Mouse (Mus musculus): ENCODE results near the gene Ascc1. TPM values are rescaled to one million over a fixed set of nuclear protein-coding genes. Genes with fewer than 3 reads are reported as not detected.

Gene Ascc1
- polyA plus RNA-seq, 1 experiment from 2014 or later, result 47.4 TPM

DNA sequence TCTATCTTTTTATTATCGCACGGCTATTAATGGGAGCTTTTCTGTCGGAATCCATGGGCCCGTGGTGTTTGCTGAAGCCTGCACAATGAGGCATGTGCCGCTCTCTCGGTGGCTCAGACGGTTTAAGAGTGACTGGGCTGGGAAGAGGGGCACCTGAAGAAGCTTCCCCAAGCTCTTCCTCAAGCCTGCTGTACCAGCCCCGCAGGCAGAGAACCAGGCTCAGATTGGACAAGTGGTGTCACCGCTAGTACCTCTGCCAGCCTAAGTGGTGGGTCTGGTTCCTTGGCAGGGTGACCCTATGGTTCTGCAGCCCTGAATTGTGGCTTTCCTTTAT lies 37.3 kb upstream of the Ascc1 start:
- H3K9me3 ChIP-seq (ENCODE audit: control insufficient read depth, low read length), result no peaks in the 10 kb centered on the region
- H3K27me3 ChIP-seq (ENCODE audit: control insufficient read depth, insufficient read depth, low read length), result no peaks in the 10 kb centered on the region
- H3K4me1 ChIP-seq (ENCODE audit: control insufficient read depth, insufficient read depth, low read length), result peaks cover 18% of the 10 kb centered on the region
- 34% methylated on average over 9 of the region's 9 CpGs for WGBS
- no peak overlapping the region for H3K4me3 ChIP-seq (ENCODE audit: low read length)
- no peak for ATAC-seq (ENCODE audit: low FRiP score, low TSS enrichment)
- no peaks in the 10 kb centered on the region for H3K36me3 ChIP-seq (ENCODE audit: control insufficient read depth, insufficient read depth, low read length)
- H3K9ac ChIP-seq (ENCODE audit: low read depth, low read length), result peak overlapping the region; percentile 34; the same call in 1 of the 2 replicates
- H3K4me2 ChIP-seq (replicated peaks; ENCODE audit: low read depth, low read length), result peak overlapping the region; percentile 38; the same call in 1 of the 2 replicates
- peak overlapping the region; percentile 80 for H3K27ac ChIP-seq (ENCODE audit: low read depth, low read length)

GRCm38 (mm10) chr10:59965788-59966187 lies 36.8 kb upstream of the Ascc1 start:
- ATAC-seq (ENCODE audit: low FRiP score, low TSS enrichment), result no peak
- 31% methylated on average over 8 of the region's 8 CpGs for WGBS

GRCm38 (mm10) chr10:59966743-59967142 lies 35.9 kb upstream of the Ascc1 start:
- no peak overlapping the region for H3K27ac ChIP-seq (ENCODE audit: low read depth, low read length)
- no peak overlapping the region for H3K4me2 ChIP-seq (replicated peaks; ENCODE audit: low read depth, low read length)
- H3K4me1 ChIP-seq (ENCODE audit: control insufficient read depth, insufficient read depth, low read length), result peaks cover 23% of the 10 kb centered on the region
- 91% methylated on average over 6 of the region's 6 CpGs for WGBS
- no peak for ATAC-seq (ENCODE audit: low FRiP score, low TSS enrichment)
- H3K36me3 ChIP-seq (ENCODE audit: control insufficient read depth, insufficient read depth, low read length), result no peaks in the 10 kb centered on the region
- H3K4me3 ChIP-seq (ENCODE audit: low read length), result no peak overlapping the region
- no peaks in the 10 kb centered on the region for H3K9me3 ChIP-seq (ENCODE audit: control insufficient read depth, low read length)
- no peak overlapping the region for H3K9ac ChIP-seq (ENCODE audit: low read depth, low read length)
- no peaks in the 10 kb centered on the region for H3K27me3 ChIP-seq (ENCODE audit: control insufficient read depth, insufficient read depth, low read length)

More at GRCm38 (mm10) chr10:59965788-59966187, 36.8 kb upstream of the Ascc1 start:
- Histone ChIP-seq H3K9me3 (ENCODE audit: control insufficient read depth, low read length) (no peaks in the 10 kb centered on the region), H3K36me3 (ENCODE audit: control insufficient read depth, insufficient read depth, low read length) (no peaks in the 10 kb centered on the region), H3K4me2 (replicated peaks; ENCODE audit: low read depth, low read length) (no peak overlapping the region), H3K9ac (ENCODE audit: low read depth, low read length) (peak overlapping the region; percentile 14; the same call in 1 of the 2 replicates), H3K27ac (ENCODE audit: low read depth, low read length) (peak overlapping the region; percentile 80), H3K27me3 (ENCODE audit: control insufficient read depth, insufficient read depth, low read length) (no peaks in the 10 kb centered on the region), H3K4me1 (ENCODE audit: control insufficient read depth, insufficient read depth, low read length) (peaks cover 22% of the 10 kb centered on the region), H3K4me3 (ENCODE audit: low read length) (no peak overlapping the region)

DNA sequence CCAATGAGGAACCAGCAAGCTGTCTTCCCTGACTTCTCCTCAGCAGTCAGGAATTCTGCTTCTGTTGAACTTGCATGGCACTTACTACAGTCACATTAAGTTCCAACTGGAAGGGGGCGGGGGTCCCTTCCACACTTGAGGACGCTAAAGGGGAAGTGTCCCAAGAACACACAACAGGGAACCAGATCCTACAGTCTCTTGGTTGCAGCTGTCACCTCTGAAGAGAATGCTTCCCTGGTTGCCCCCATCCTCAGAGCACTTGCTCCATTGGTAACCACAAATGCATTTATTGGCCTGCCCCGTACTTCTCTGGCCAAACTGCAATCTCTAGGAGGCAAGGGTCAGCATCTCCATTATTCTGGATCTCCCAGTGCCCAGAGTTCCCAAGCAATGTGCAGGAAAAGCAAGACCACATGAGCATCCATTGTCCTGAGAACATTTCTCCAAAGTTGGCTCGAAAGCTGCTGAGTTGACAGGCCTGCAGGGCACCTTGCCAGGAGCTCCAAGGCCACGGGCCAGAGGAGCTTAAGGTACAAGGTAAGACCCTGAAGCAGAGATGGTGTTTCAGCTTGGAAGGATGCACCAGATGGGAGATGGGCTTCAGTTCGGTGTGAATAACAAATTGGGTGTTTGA lies 35.2 kb upstream of the Ascc1 start:
- Histone ChIP-seq H3K4me1 (ENCODE audit: control insufficient read depth, insufficient read depth, low read length) (peaks cover 23% of the 10 kb centered on the region), H3K4me2 (replicated peaks; ENCODE audit: low read depth, low read length) (no peak overlapping the region), H3K27ac (ENCODE audit: low read depth, low read length) (no peak overlapping the region), H3K36me3 (ENCODE audit: control insufficient read depth, insufficient read depth, low read length) (no peaks in the 10 kb centered on the region), H3K9ac (ENCODE audit: low read depth, low read length) (no peak overlapping the region), H3K4me3 (ENCODE audit: low read length) (no peak overlapping the region), H3K9me3 (ENCODE audit: control insufficient read depth, low read length) (no peaks in the 10 kb centered on the region), H3K27me3 (ENCODE audit: control insufficient read depth, insufficient read depth, low read length) (no peaks in the 10 kb centered on the region)
- 87% methylated on average over 6 of the region's 6 CpGs for WGBS
- no peak for ATAC-seq (ENCODE audit: low FRiP score, low TSS enrichment)

- peak; percentile 15; the same call in 1 of the 2 replicates for ATAC-seq (ENCODE audit: low FRiP score, low TSS enrichment)
- Histone ChIP-seq H3K9me3 (ENCODE audit: control insufficient read depth, low read length) (no peaks in the 10 kb centered on the region), H3K4me1 (ENCODE audit: control insufficient read depth, insufficient read depth, low read length) (peaks cover 29% of the 10 kb centered on the region)
These were observed 32.7 kb upstream of the Ascc1 start for GRCm38 (mm10) chr10:59969821-59970449.

DNA sequence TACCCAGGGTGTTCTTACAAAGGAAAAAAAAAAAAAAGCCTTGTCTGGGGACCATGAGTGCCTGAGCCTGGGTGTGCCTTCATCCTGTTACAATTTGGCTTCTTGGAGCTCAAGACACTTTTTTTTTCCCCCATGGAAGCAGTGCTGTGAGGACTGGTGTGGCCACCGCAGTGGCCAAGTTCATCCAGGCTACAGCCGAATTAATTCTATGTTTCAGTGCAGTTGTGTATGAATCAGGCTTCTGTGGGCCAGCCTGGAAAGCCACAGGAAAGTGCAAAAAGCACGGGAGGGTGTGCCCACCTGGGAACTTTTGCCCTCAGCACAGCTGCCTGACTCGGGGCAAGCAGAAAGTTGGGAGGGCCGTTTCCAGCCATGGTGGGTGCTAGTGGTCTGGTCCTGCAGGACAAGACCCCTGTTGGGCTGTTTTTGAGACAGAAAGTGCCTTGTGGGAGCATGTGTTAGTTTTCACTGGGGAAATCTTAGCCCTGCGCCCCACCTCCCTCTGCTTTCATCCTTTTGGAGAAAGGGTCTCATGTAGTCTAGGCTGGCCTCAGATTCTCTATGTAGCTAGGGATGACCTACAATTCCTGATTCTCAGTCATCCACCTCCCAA lies 32.0 kb upstream of the Ascc1 start:
- no peaks in the 10 kb centered on the region for H3K36me3 ChIP-seq (ENCODE audit: control insufficient read depth, insufficient read depth, low read length)
- ATAC-seq (ENCODE audit: low FRiP score, low TSS enrichment), result no peak
- H3K9me3 ChIP-seq (ENCODE audit: control insufficient read depth, low read length), result no peaks in the 10 kb centered on the region
- peak overlapping the region; percentile 53 for H3K4me3 ChIP-seq (ENCODE audit: low read length)
- peaks cover 25% of the 10 kb centered on the region for H3K4me1 ChIP-seq (ENCODE audit: control insufficient read depth, insufficient read depth, low read length)
- no peaks in the 10 kb centered on the region for H3K27me3 ChIP-seq (ENCODE audit: control insufficient read depth, insufficient read depth, low read length)
- WGBS, result 22% methylated on average over 6 of the region's 6 CpGs
- H3K9ac ChIP-seq (ENCODE audit: low read depth, low read length), result peak overlapping the region; percentile 70
- no peak overlapping the region for H3K27ac ChIP-seq (ENCODE audit: low read depth, low read length)
- peak overlapping the region; percentile 78 for H3K4me2 ChIP-seq (replicated peaks; ENCODE audit: low read depth, low read length)

More at GRCm38 (mm10) chr10:59969821-59970449, 32.7 kb upstream of the Ascc1 start:
- H3K27me3 ChIP-seq (ENCODE audit: control insufficient read depth, insufficient read depth, low read length), result no peaks in the 10 kb centered on the region
- WGBS, result 1% methylated on average over 25 of the region's 25 CpGs
- H3K9ac ChIP-seq (ENCODE audit: low read depth, low read length), result peak overlapping the region; percentile 70
- peak overlapping the region; percentile 53 for H3K4me3 ChIP-seq (ENCODE audit: low read length)
- peak overlapping the region; percentile 78 for H3K4me2 ChIP-seq (replicated peaks; ENCODE audit: low read depth, low read length)
- peak overlapping the region; percentile 74 for H3K27ac ChIP-seq (ENCODE audit: low read depth, low read length)
- no peaks in the 10 kb centered on the region for H3K36me3 ChIP-seq (ENCODE audit: control insufficient read depth, insufficient read depth, low read length)

GRCm38 (mm10) chr10:59971813-59972212 lies 30.8 kb upstream of the Ascc1 start:
- Histone ChIP-seq H3K4me1 (ENCODE audit: control insufficient read depth, insufficient read depth, low read length) (peaks cover 22% of the 10 kb centered on the region), H3K36me3 (ENCODE audit: control insufficient read depth, insufficient read depth, low read length) (no peaks in the 10 kb centered on the region), H3K4me3 (ENCODE audit: low read length) (no peak overlapping the region), H3K4me2 (replicated peaks; ENCODE audit: low read depth, low read length) (no peak overlapping the region), H3K9ac (ENCODE audit: low read depth, low read length) (no peak overlapping the region), H3K27ac (ENCODE audit: low read depth, low read length) (no peak overlapping the region), H3K27me3 (ENCODE audit: control insufficient read depth, insufficient read depth, low read length) (no peaks in the 10 kb centered on the region), H3K9me3 (ENCODE audit: control insufficient read depth, low read length) (no peaks in the 10 kb centered on the region)
- WGBS, result 88% methylated on average over 8 of the region's 8 CpGs
- no peak for ATAC-seq (ENCODE audit: low FRiP score, low TSS enrichment)

DNA sequence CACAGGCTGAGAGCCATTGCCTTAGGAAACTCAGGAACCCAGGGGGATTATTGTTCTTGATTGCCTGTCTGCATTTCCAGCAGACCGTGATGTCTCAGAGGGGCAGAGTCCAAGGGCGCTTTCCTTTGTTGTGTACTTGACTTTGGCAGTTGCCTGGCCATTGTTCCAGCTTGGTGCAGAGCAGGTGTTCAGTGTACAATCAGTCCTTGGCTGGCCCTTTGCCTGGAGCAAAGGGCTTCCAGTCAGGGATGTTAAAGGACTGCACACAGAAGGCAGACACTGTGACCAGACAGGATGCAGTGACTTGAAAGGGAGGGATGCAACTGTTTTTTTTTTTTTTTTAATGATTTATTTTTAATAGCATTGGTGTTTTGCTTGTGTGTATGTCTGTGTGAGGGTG lies 30.1 kb upstream of the Ascc1 start:
- 80% methylated on average over 2 of the region's 2 CpGs for WGBS

GRCm38 (mm10) chr10:59972999-59973398 lies 29.6 kb upstream of the Ascc1 start:
- no peak overlapping the region for H3K27ac ChIP-seq (ENCODE audit: low read depth, low read length)

More for the DNA sequence above, 30.1 kb upstream of the Ascc1 start:
- H3K36me3 ChIP-seq (ENCODE audit: control insufficient read depth, insufficient read depth, low read length), result no peaks in the 10 kb centered on the region
- H3K27ac ChIP-seq (ENCODE audit: low read depth, low read length), result no peak overlapping the region
- H3K4me2 ChIP-seq (replicated peaks; ENCODE audit: low read depth, low read length), result no peak overlapping the region
- no peaks in the 10 kb centered on the region for H3K27me3 ChIP-seq (ENCODE audit: control insufficient read depth, insufficient read depth, low read length)
- no peak overlapping the region for H3K4me3 ChIP-seq (ENCODE audit: low read length)
- ATAC-seq (ENCODE audit: low FRiP score, low TSS enrichment), result no peak
- H3K9ac ChIP-seq (ENCODE audit: low read depth, low read length), result no peak overlapping the region
- H3K4me1 ChIP-seq (ENCODE audit: control insufficient read depth, insufficient read depth, low read length), result peaks cover 22% of the 10 kb centered on the region
- H3K9me3 ChIP-seq (ENCODE audit: control insufficient read depth, low read length), result no peaks in the 10 kb centered on the region

More at GRCm38 (mm10) chr10:59972999-59973398, 29.6 kb upstream of the Ascc1 start:
- no peak overlapping the region for H3K4me2 ChIP-seq (replicated peaks; ENCODE audit: low read depth, low read length)
- H3K27me3 ChIP-seq (ENCODE audit: control insufficient read depth, insufficient read depth, low read length), result no peaks in the 10 kb centered on the region
- H3K4me1 ChIP-seq (ENCODE audit: control insufficient read depth, insufficient read depth, low read length), result peaks cover 24% of the 10 kb centered on the region
- H3K4me3 ChIP-seq (ENCODE audit: low read length), result no peak overlapping the region
- H3K36me3 ChIP-seq (ENCODE audit: control insufficient read depth, insufficient read depth, low read length), result no peaks in the 10 kb centered on the region
- no peaks in the 10 kb centered on the region for H3K9me3 ChIP-seq (ENCODE audit: control insufficient read depth, low read length)
- 87% methylated on average over 6 of the region's 6 CpGs for WGBS
- no peak for ATAC-seq (ENCODE audit: low FRiP score, low TSS enrichment)
- H3K9ac ChIP-seq (ENCODE audit: low read depth, low read length), result no peak overlapping the region

All from kidney, embryonic 14.5 days (tissue).